Mouse (Mus musculus) embryonic fibroblast, embryonic 13.5 days (primary cell): ENCODE measurements around the gene Etfb.

Experiments used
- CTCF ChIP-seq: IDR thresholded peaks from 2 replicates; pipeline ENCODE4 v1.5.1; 2011; ENCODE audit warnings: mild to moderate bottlenecking, control low read depth, low read length, moderate library complexity, borderline replicate concordance; ENCODE audit not compliant: insufficient read depth
- POLR2A ChIP-seq: IDR thresholded peaks from 2 replicates; pipeline ENCODE4 v1.6.1; 2011; ENCODE audit warnings: low read depth, mild to moderate bottlenecking, control low read depth, low read length, moderate library complexity

- TF ChIP-seq CTCF (no peak), POLR2A (no peak)
Observed at GRCm38 (mm10) chr7:43440482-43440881, 3.4 kb upstream of the Etfb start, which contains the start of gene Cldnd2.
